Mouse (Mus musculus) heart, postnatal 0 days (tissue): ENCODE measurements at regions not wholly inside any gene's neighbourhood (a gene's known extent, or its start where the extent isn't known, plus 50 kb on each side); places are given as distances from the start of the nearest gene placed in this dataset. TPM values are rescaled to one million over a fixed set of nuclear protein-coding genes. Genes with fewer than 3 reads are reported as not detected.

ENCODE experiments used
- ATAC-seq: fragments of 200-750 bp; cut with Nextera tagmentation; 2 replicates; pipeline ENCODE4 v1.8.0; 2017; ENCODE audit warnings: low read depth, moderate number of reproducible peaks, moderate library complexity; ENCODE audit not compliant: insufficient read depth
- DNase-seq: peaks from one replicate; pipeline ENCODE4 v3.0.0-alpha.2; 2016; ENCODE audit warnings: low spot score
- H3K27ac ChIP-seq: fragments of 300-500 bp; sonication (generic); 2 replicates; pipeline ENCODE4 v1.5.1; 2014; ENCODE audit warnings: low read depth, mild to moderate bottlenecking
- H3K27me3 ChIP-seq: fragments of 300-500 bp; sonication (generic); 2 replicates; pipeline ENCODE4 v1.6.1; 2014; ENCODE audit warnings: low read length, mixed read lengths; ENCODE audit not compliant: control insufficient read depth, insufficient read depth
- H3K36me3 ChIP-seq: fragments of 300-500 bp; sonication (generic); replicated peaks from 2 replicates; pipeline ENCODE4 v1.6.1; 2014; ENCODE audit warnings: low read length, mixed read lengths; ENCODE audit not compliant: control insufficient read depth, insufficient read depth
- H3K4me1 ChIP-seq: fragments of 300-500 bp; sonication (generic); 2 replicates; pipeline ENCODE4 v1.6.1; 2014; ENCODE audit warnings: antibody characterized with exemption; ENCODE audit not compliant: control insufficient read depth, insufficient read depth
- H3K4me2 ChIP-seq: fragments of 300-500 bp; sonication (generic); 2 replicates; pipeline ENCODE4 v1.6.1; 2014; ENCODE audit warnings: low read depth, mild to moderate bottlenecking, low read length, moderate library complexity
- H3K4me3 ChIP-seq: fragments of 300-500 bp; sonication (generic); 2 replicates; pipeline ENCODE4 v1.5.1; 2014; ENCODE audit warnings: low read depth, low read length
- H3K9ac ChIP-seq: fragments of 300-500 bp; sonication (generic); replicated peaks from 2 replicates; pipeline ENCODE4 v1.6.1; 2014; ENCODE audit warnings: low read depth, low read length, mixed read lengths
- H3K9me3 ChIP-seq: fragments of 300-500 bp; sonication (generic); replicated peaks from 2 replicates; pipeline ENCODE4 v1.6.1; 2016; ENCODE audit warnings: low read length; ENCODE audit not compliant: control insufficient read depth
- CTCF ChIP-seq: IDR thresholded peaks from 2 replicates; pipeline ENCODE4 v1.5.1; 2016; ENCODE audit warnings: antibody characterized with exemption, control low read depth, low read depth
- EP300 ChIP-seq: IDR thresholded peaks from 2 replicates; pipeline ENCODE4 v1.6.1; 2016; ENCODE audit warnings: antibody characterized with exemption, low read depth
- WGBS: fragments of 180-500 bp; shearing (Covaris S2); extraction: QIAGEN DNeasy Blood & Tissue Kit; methylation state at CpG from one replicate; pipeline ENCODE4 v1.1.7; 2014; 5-methylcytosine and 5-hydroxymethylcytosine counted together
- microRNA-seq: library from miRNA; unstranded; fragments of <30 nt; microRNA quantifications from one replicate; pipeline ENCODE4, GENCODE M21; 2016

GRCm38 (mm10) chr12:42017506-42017905 lies 531.3 kb upstream of the Lrrn3 start:
- no peak overlapping the region for H3K27ac ChIP-seq
- H3K9ac ChIP-seq: no peak overlapping the region
- H3K36me3 ChIP-seq: no peaks in the 10 kb centered on the region
- H3K4me3 ChIP-seq: no peak overlapping the region
- WGBS: 10% methylated on average over 1 of the region's 1 CpGs
- H3K9me3 ChIP-seq: no peaks in the 10 kb centered on the region
- ATAC-seq (no peak), DNase-seq (no peak)
- no peak overlapping the region for H3K4me2 ChIP-seq
- H3K4me1 ChIP-seq: no peaks in the 10 kb centered on the region
- H3K27me3 ChIP-seq: no peaks in the 10 kb centered on the region
- TF ChIP-seq EP300 (no peak), CTCF (no peak)

GRCm38 (mm10) chr12:42008827-42009383 lies 522.7 kb upstream of the Lrrn3 start:
- Histone ChIP-seq H3K4me1 (no peaks in the 10 kb centered on the region), H3K9ac (no peak overlapping the region), H3K4me3 (no peak overlapping the region), H3K27ac (no peak overlapping the region), H3K36me3 (no peaks in the 10 kb centered on the region), H3K27me3 (no peaks in the 10 kb centered on the region), H3K9me3 (no peaks in the 10 kb centered on the region), H3K4me2 (no peak overlapping the region)
- TF ChIP-seq EP300 (no peak), CTCF (no peak)
- ATAC-seq (no peak), DNase-seq (no peak)
- WGBS: 68% methylated on average over 3 of the region's 3 CpGs

GRCm38 (mm10) chr12:42006912-42007311 lies 520.7 kb upstream of the Lrrn3 start:
- no peaks in the 10 kb centered on the region for H3K9me3 ChIP-seq
- no peaks in the 10 kb centered on the region for H3K4me1 ChIP-seq
- no peak overlapping the region for H3K9ac ChIP-seq
- DNase-seq: no peak
- ATAC-seq: no peak
- no peak overlapping the region for H3K27ac ChIP-seq
- no peak overlapping the region for H3K4me3 ChIP-seq
- H3K27me3 ChIP-seq: no peaks in the 10 kb centered on the region
- TF ChIP-seq CTCF (no peak), EP300 (no peak)
- H3K36me3 ChIP-seq: no peaks in the 10 kb centered on the region
- no peak overlapping the region for H3K4me2 ChIP-seq
- WGBS: 41% methylated on average over 2 of the region's 2 CpGs

Small RNAs in the stretch of these regions (microRNA-seq; reads per million reads assigned to microRNA genes)
- not detected for gene Gm25248
